Mouse (Mus musculus) brain, embryonic 14.5 days (tissue): ENCODE measurements at regions not wholly inside any gene's neighbourhood (a gene's known extent, or its start where the extent isn't known, plus 50 kb on each side); places are given as distances from the start of the nearest gene placed in this dataset.

Experiments
- DNase-seq: peaks from one replicate; pipeline ENCODE4 v3.0.0-alpha.2; 2011; ENCODE audit warnings: low read depth
- CTCF ChIP-seq: fragments of 200-500 bp; IDR thresholded peaks from 2 replicates; pipeline ENCODE4 v1.5.1; 2012; ENCODE audit warnings: inconsistent platforms, mild to moderate bottlenecking, moderate library complexity, borderline replicate concordance; ENCODE audit not compliant: insufficient read depth, insufficient read length; ENCODE audit errors: extremely low read depth
- POLR2A ChIP-seq: fragments of 200-500 bp; IDR thresholded peaks from 2 replicates; pipeline ENCODE4 v1.6.1; 2012; ENCODE audit warnings: mild to moderate bottlenecking, inconsistent platforms, borderline replicate concordance; ENCODE audit not compliant: poor library complexity, insufficient read depth, insufficient read length, severe bottlenecking; ENCODE audit errors: extremely low read depth

DNA sequence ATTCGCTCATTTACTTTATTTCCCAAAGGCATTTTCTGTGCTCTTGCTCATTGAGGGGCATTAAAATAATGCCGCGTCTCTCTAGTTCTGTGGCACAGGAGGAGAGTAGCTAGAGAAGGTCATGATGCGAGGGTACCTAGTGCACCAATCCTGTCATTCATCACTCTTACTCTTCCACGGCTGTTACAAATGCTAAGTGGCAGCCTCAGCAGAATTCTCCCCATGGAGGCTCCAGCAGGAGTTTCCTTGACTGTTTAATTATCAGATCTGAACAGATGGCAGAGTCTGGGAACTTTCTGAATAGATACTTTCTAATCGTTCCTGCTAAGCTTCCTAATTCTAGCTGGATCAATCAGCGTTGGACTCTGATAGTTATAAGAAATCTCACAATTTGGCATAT lies 354.0 kb upstream of the Steap1 start:
- DNase-seq = peak; percentile 47
- no peak for TF ChIP-seq POLR2A
- TF ChIP-seq CTCF = no peak
